Mouse (Mus musculus) hindbrain, embryonic 13.5 days (tissue): ENCODE data around the gene Ccnh. TPM values are rescaled to one million over a fixed set of nuclear protein-coding genes. Genes with fewer than 3 reads are reported as not detected.
A peak's percentile ranks its signal among the peaks of the same experiment; 100 is the strongest.
"Not testable (repeated sequence)": the region's sequence is repeated elsewhere in the genome, so short reads cannot be mapped to it uniquely, and the experiment has no call there.

Experiments
- ATAC-seq: fragments of 200-750 bp; cut with Nextera tagmentation; 2 replicates; pipeline ENCODE4 v1.8.0; 2017; ENCODE audit warnings: moderate TSS enrichment; ENCODE audit not compliant: low FRiP score
- H3K27ac ChIP-seq: fragments of 300-500 bp; sonication (generic); 2 replicates; pipeline ENCODE4 v1.5.1; 2015; ENCODE audit warnings: inconsistent platforms, mild to moderate bottlenecking, moderate library complexity
- H3K27me3 ChIP-seq: fragments of 300-500 bp; sonication (generic); 2 replicates; pipeline ENCODE4 v1.6.1; 2015; ENCODE audit warnings: mild to moderate bottlenecking, inconsistent platforms
- H3K36me3 ChIP-seq: fragments of 300-500 bp; sonication (generic); 2 replicates; pipeline ENCODE4 v1.6.1; 2015; ENCODE audit warnings: mild to moderate bottlenecking, inconsistent platforms
- H3K4me1 ChIP-seq: fragments of 300-500 bp; sonication (generic); replicated peaks from 2 replicates; pipeline ENCODE4 v1.6.1; 2015; ENCODE audit warnings: inconsistent platforms
- H3K4me2 ChIP-seq: fragments of 300-500 bp; sonication (generic); 2 replicates; pipeline ENCODE4 v1.6.1; 2015; ENCODE audit warnings: inconsistent platforms, mild to moderate bottlenecking, moderate library complexity
- H3K4me3 ChIP-seq: fragments of 300-500 bp; sonication (generic); 2 replicates; pipeline ENCODE4 v1.5.1; 2015; ENCODE audit warnings: mild to moderate bottlenecking, inconsistent platforms
- H3K9ac ChIP-seq: fragments of 300-500 bp; sonication (generic); 2 replicates; pipeline ENCODE4 v1.6.1; 2015; ENCODE audit warnings: mild to moderate bottlenecking, inconsistent platforms
- H3K9me3 ChIP-seq: fragments of 300-500 bp; sonication (generic); 2 replicates; pipeline ENCODE4 v1.6.1; 2016; ENCODE audit warnings: inconsistent platforms
- WGBS: fragments of 180-500 bp; shearing (Covaris S2); methylation state at CpG from one replicate; pipeline ENCODE4 v1.1.7; 2015; 5-methylcytosine and 5-hydroxymethylcytosine counted together
- polyA plus RNA-seq: library from polyadenylated mRNA; unstranded; fragments of >200 nt; fragmentation: Nextera tagmentation; extraction: Ambion mirVana; gene quantifications from 2 replicates; pipeline ENCODE4 v1.2.1, GENCODE M21; 2015

Ccnh gene
- polyA plus RNA-seq, result 101 TPM in 2 replicates

GRCm38 (mm10) chr13:85188903-85189643 lies at the start of gene Ccnh:
Gene Ccnh (plus strand): TSS chr13:85189408.
- peaks cover 14% of the 10 kb centered on the region for H3K4me1 ChIP-seq
- no peaks in the 10 kb centered on the region for H3K27me3 ChIP-seq
- peak within 1 kb of the TSS; percentile 91 for H3K9ac ChIP-seq
- H3K27ac ChIP-seq, result peak within 1 kb of the TSS; percentile 92
- peak; percentile 97 for ATAC-seq
- H3K9me3 ChIP-seq, result 0 out of 2 replicates have a peak, but pooled peaks cover 6% of the 10 kb centered on the region
- peak within 1 kb of the TSS; percentile 88 for H3K4me3 ChIP-seq
- H3K36me3 ChIP-seq, result peaks cover 29% of the 10 kb centered on the region
- peak within 1 kb of the TSS; percentile 89 for H3K4me2 ChIP-seq
- 2% methylated on average over 44 of the region's 44 CpGs for whole genome bisulfite sequencing

GRCm38 (mm10) chr13:85143361-85143760 lies 45.8 kb upstream of the Ccnh start:
- H3K9me3 ChIP-seq, H3K4me2 ChIP-seq, H3K27me3 ChIP-seq, H3K9ac ChIP-seq, ATAC-seq, H3K4me3 ChIP-seq, H3K4me1 ChIP-seq, H3K36me3 ChIP-seq, H3K27ac ChIP-seq: not testable (repeated sequence)
- WGBS, result 93% methylated on average over 16 of the region's 16 CpGs

- ATAC-seq, result no peak
These were observed 42.7 kb upstream of the Ccnh start for GRCm38 (mm10) chr13:85146471-85146870.

GRCm38 (mm10) chr13:85154746-85155145 lies 34.5 kb upstream of the Ccnh start:
- Histone ChIP-seq H3K9me3 (no peaks in the 10 kb centered on the region; the same call in 1 of the 2 replicates), H3K27ac (no peak overlapping the region), H3K27me3 (no peaks in the 10 kb centered on the region), H3K4me1 (no peaks in the 10 kb centered on the region), H3K4me2 (no peak overlapping the region), H3K4me3 (no peak overlapping the region), H3K9ac (no peak overlapping the region), H3K36me3 (no peaks in the 10 kb centered on the region)
- ATAC-seq, result no peak
- 52% methylated on average over 6 of the region's 6 CpGs for WGBS

More at GRCm38 (mm10) chr13:85146471-85146870, 42.7 kb upstream of the Ccnh start:
- Histone ChIP-seq H3K4me1 (no peaks in the 10 kb centered on the region), H3K9ac (no peak overlapping the region), H3K27me3 (no peaks in the 10 kb centered on the region), H3K27ac (no peak overlapping the region), H3K4me3 (no peak overlapping the region), H3K9me3 (no peaks in the 10 kb centered on the region), H3K36me3 (no peaks in the 10 kb centered on the region), H3K4me2 (no peak overlapping the region)

GRCm38 (mm10) chr13:85159971-85160370 lies 29.2 kb upstream of the Ccnh start:
- no peak overlapping the region for H3K27ac ChIP-seq
- no peak overlapping the region for H3K4me2 ChIP-seq
- no peaks in the 10 kb centered on the region for H3K36me3 ChIP-seq
- no peak for ATAC-seq
- no peaks in the 10 kb centered on the region for H3K27me3 ChIP-seq
- WGBS, result 84% methylated on average over 2 of the region's 2 CpGs
- H3K4me1 ChIP-seq, result no peaks in the 10 kb centered on the region
- H3K4me3 ChIP-seq, result no peak overlapping the region
- no peaks in the 10 kb centered on the region; the same call in 1 of the 2 replicates for H3K9me3 ChIP-seq
- H3K9ac ChIP-seq, result no peak overlapping the region

GRCm38 (mm10) chr13:85164512-85165124 lies 24.6 kb upstream of the Ccnh start:
- peak; percentile 54; the same call in 1 of the 2 replicates for ATAC-seq
- H3K4me2 ChIP-seq, result peak overlapping the region; percentile 40
- H3K36me3 ChIP-seq, result no peaks in the 10 kb centered on the region
- H3K27ac ChIP-seq, result no peak overlapping the region
- no peaks in the 10 kb centered on the region for H3K4me1 ChIP-seq
- no peak overlapping the region for H3K4me3 ChIP-seq
- H3K9me3 ChIP-seq, result no peaks in the 10 kb centered on the region
- WGBS, result 28% methylated on average over 4 of the region's 4 CpGs
- H3K27me3 ChIP-seq, result no peaks in the 10 kb centered on the region
- no peak overlapping the region for H3K9ac ChIP-seq

- Histone ChIP-seq H3K27me3 (no peaks in the 10 kb centered on the region), H3K4me2 (peak overlapping the region; percentile 89), H3K9ac (peak overlapping the region; percentile 91), H3K4me1 (peaks cover 14% of the 10 kb centered on the region), H3K4me3 (peak overlapping the region; percentile 88), H3K9me3 (0 out of 2 replicates have a peak, but pooled peaks cover 6% of the 10 kb centered on the region), H3K36me3 (peaks cover 30% of the 10 kb centered on the region), H3K27ac (peak overlapping the region; percentile 92)
- 1% methylated on average over 17 of the region's 17 CpGs for WGBS
- ATAC-seq, result peak; percentile 92
These were observed 475 bp downstream of the Ccnh start for GRCm38 (mm10) chr13:85189644-85190121.

GRCm38 (mm10) chr13:85191253-85191652 lies 2.0 kb downstream of the Ccnh start:
- peaks cover 14% of the 10 kb centered on the region for H3K4me1 ChIP-seq
- 96% methylated on average over 2 of the region's 2 CpGs for WGBS
- no peaks in the 10 kb centered on the region for H3K27me3 ChIP-seq
- ATAC-seq, result no peak
- H3K4me2 ChIP-seq, result no peak overlapping the region
- no peak overlapping the region for H3K27ac ChIP-seq
- H3K36me3 ChIP-seq, result peaks cover 30% of the 10 kb centered on the region
- 0 out of 2 replicates have a peak, but pooled peaks cover 6% of the 10 kb centered on the region for H3K9me3 ChIP-seq
- H3K4me3 ChIP-seq, result no peak overlapping the region
- H3K9ac ChIP-seq, result no peak overlapping the region

GRCm38 (mm10) chr13:85207493-85207892 lies 18.3 kb downstream of the Ccnh start:
- ATAC-seq, result no peak

GRCm38 (mm10) chr13:85208656-85209055 lies 19.4 kb downstream of the Ccnh start:
- Histone ChIP-seq H3K36me3 (peaks cover 33% of the 10 kb centered on the region), H3K4me2 (no peak overlapping the region), H3K9ac (no peak overlapping the region), H3K9me3 (no peaks in the 10 kb centered on the region), H3K4me1 (no peaks in the 10 kb centered on the region), H3K27me3 (no peaks in the 10 kb centered on the region), H3K4me3 (no peak overlapping the region), H3K27ac (no peak overlapping the region)
- ATAC-seq, result no peak
- 98% methylated on average over 6 of the region's 6 CpGs for WGBS

More at GRCm38 (mm10) chr13:85207493-85207892, 18.3 kb downstream of the Ccnh start:
- no peaks in the 10 kb centered on the region for H3K27me3 ChIP-seq
- H3K4me1 ChIP-seq, result no peaks in the 10 kb centered on the region
- no peak overlapping the region for H3K9ac ChIP-seq
- no peak overlapping the region for H3K4me2 ChIP-seq
- 86% methylated on average over 2 of the region's 2 CpGs for WGBS
- H3K36me3 ChIP-seq, result peaks cover 34% of the 10 kb centered on the region
- H3K27ac ChIP-seq, result no peak overlapping the region
- H3K9me3 ChIP-seq, result no peaks in the 10 kb centered on the region
- no peak overlapping the region for H3K4me3 ChIP-seq

- Histone ChIP-seq H3K4me2 (no peak overlapping the region), H3K9ac (no peak overlapping the region), H3K4me1 (no peaks in the 10 kb centered on the region), H3K9me3 (no peaks in the 10 kb centered on the region), H3K36me3 (peaks cover 29% of the 10 kb centered on the region), H3K27me3 (no peaks in the 10 kb centered on the region), H3K27ac (no peak overlapping the region), H3K4me3 (no peak overlapping the region)
- ATAC-seq, result no peak
- 76% methylated on average over 1 of the region's 1 CpGs for WGBS
These were observed 21.1 kb downstream of the Ccnh start for GRCm38 (mm10) chr13:85210353-85210752.

- 88% methylated on average over 4 of the region's 4 CpGs for WGBS
- no peak overlapping the region for H3K4me3 ChIP-seq
- H3K9me3 ChIP-seq, result no peaks in the 10 kb centered on the region
- H3K4me2 ChIP-seq, result no peak overlapping the region
- ATAC-seq, result no peak
- no peak overlapping the region for H3K9ac ChIP-seq
- no peaks in the 10 kb centered on the region for H3K27me3 ChIP-seq
- H3K4me1 ChIP-seq, result no peaks in the 10 kb centered on the region
- H3K27ac ChIP-seq, result no peak overlapping the region
- peaks cover 36% of the 10 kb centered on the region for H3K36me3 ChIP-seq
These were observed 29.4 kb downstream of the Ccnh start for GRCm38 (mm10) chr13:85218656-85219055.
